Mouse (Mus musculus) midbrain, postnatal 0 days (tissue): ENCODE results near the gene Ephb1. TPM values are rescaled to one million over a fixed set of nuclear protein-coding genes. Genes with fewer than 3 reads are reported as not detected.

Experiments
- ATAC-seq: fragments of 200-750 bp; cut with Nextera tagmentation; 2 replicates; pipeline ENCODE4 v1.8.0; 2017; ENCODE audit warnings: moderate number of reproducible peaks, mild to moderate bottlenecking, moderate TSS enrichment, moderate library complexity; ENCODE audit not compliant: low FRiP score
- DNase-seq: peaks from one replicate; pipeline ENCODE4 v3.0.0-alpha.2; 2015; ENCODE audit warnings: low spot score
- H3K27ac ChIP-seq: fragments of 300-500 bp; sonication (generic); 2 replicates; pipeline ENCODE4 v1.5.1; 2014; ENCODE audit warnings: low read depth, mild to moderate bottlenecking, low read length, mixed read lengths
- H3K27me3 ChIP-seq: fragments of 300-500 bp; sonication (generic); 2 replicates; pipeline ENCODE4 v1.6.1; 2014; ENCODE audit warnings: low read length, control low read depth, mixed read lengths; ENCODE audit not compliant: insufficient read depth
- H3K36me3 ChIP-seq: fragments of 300-500 bp; sonication (generic); 2 replicates; pipeline ENCODE4 v1.6.1; 2014; ENCODE audit warnings: low read length, control low read depth, mixed read lengths; ENCODE audit not compliant: insufficient read depth
- H3K4me1 ChIP-seq: fragments of 300-500 bp; sonication (generic); 2 replicates; pipeline ENCODE4 v1.6.1; 2014; ENCODE audit warnings: mild to moderate bottlenecking, control low read depth, antibody characterized with exemption, low read length, mixed read lengths; ENCODE audit not compliant: insufficient read depth
- H3K4me2 ChIP-seq: fragments of 300-500 bp; sonication (generic); 2 replicates; pipeline ENCODE4 v1.6.1; 2014; ENCODE audit warnings: low read depth, mild to moderate bottlenecking, low read length, mixed read lengths; ENCODE audit not compliant: poor library complexity, severe bottlenecking
- H3K4me3 ChIP-seq: fragments of 300-500 bp; sonication (generic); 2 replicates; pipeline ENCODE4 v1.5.1; 2014; ENCODE audit warnings: low read depth, mild to moderate bottlenecking, low read length, moderate library complexity
- H3K9ac ChIP-seq: fragments of 300-500 bp; sonication (generic); replicated peaks from 2 replicates; pipeline ENCODE4 v1.6.1; 2014; ENCODE audit warnings: mild to moderate bottlenecking, low read length, moderate library complexity, mixed read lengths; ENCODE audit not compliant: poor library complexity, severe bottlenecking
- H3K9me3 ChIP-seq: fragments of 300-500 bp; sonication (generic); 2 replicates; pipeline ENCODE4 v1.6.1; 2016; ENCODE audit warnings: low read length, control low read depth
- CTCF ChIP-seq: IDR thresholded peaks from 2 replicates; pipeline ENCODE4 v1.5.1; 2016; ENCODE audit warnings: antibody characterized with exemption, mild to moderate bottlenecking
- WGBS: fragments of 180-500 bp; shearing (Covaris S2); extraction: QIAGEN DNeasy Blood & Tissue Kit; methylation state at CpG from one replicate; pipeline ENCODE4 v1.1.7; 2014; 5-methylcytosine and 5-hydroxymethylcytosine counted together
- polyA plus RNA-seq: library from polyadenylated mRNA; unstranded; fragments of >200 nt; fragmentation: Nextera tagmentation; extraction: Ambion mirVana; gene quantifications from 2 replicates; pipeline ENCODE4 v1.2.1, GENCODE M21; 2015
- total RNA-seq: library from RNA; depleted of rRNA; stranded (reverse); fragments of >200 nt; gene quantifications from 2 replicates; pipeline ENCODE4 v1.2.3, GENCODE M21; 2014

Gene Ephb1
- total and polyA plus RNA-seq, 2 experiments from 2014 or later: 69.4 to 85.9 TPM

DNA sequence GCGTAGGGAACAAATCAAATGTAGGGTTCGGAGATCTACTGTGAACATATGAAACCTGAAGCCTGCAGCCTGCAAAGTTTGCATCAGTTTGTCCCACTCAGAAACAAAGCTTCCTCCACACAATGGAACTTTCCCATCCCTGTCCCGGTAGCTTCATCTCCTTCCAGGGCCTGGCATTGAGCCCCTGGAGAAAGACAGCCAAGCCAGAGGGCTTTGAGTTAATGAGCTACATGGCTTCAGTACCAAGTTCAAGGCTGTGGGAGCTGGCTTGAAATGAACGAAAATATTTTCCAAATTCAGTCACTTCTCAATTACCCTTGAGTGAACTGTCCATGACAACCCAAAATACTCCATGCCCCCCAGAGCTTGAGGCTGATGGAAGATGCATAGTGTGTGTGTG, 160.4 kb downstream of the Ephb1 start:
- no peak for TF ChIP-seq CTCF
- Histone ChIP-seq H3K9ac (no peak overlapping the region), H3K4me2 (no peak overlapping the region), H3K4me3 (no peak overlapping the region), H3K36me3 (peaks cover 4% of the 10 kb centered on the region; the same call in 1 of the 2 replicates), H3K4me1 (peaks cover 3% of the 10 kb centered on the region; the same call in 1 of the 2 replicates), H3K27me3 (no peaks in the 10 kb centered on the region), H3K27ac (no peak overlapping the region), H3K9me3 (no peaks in the 10 kb centered on the region)
- ATAC-seq: no peak
- 67% methylated on average over 4 of the region's 4 CpGs for WGBS
- DNase-seq: peak; percentile 46

DNA sequence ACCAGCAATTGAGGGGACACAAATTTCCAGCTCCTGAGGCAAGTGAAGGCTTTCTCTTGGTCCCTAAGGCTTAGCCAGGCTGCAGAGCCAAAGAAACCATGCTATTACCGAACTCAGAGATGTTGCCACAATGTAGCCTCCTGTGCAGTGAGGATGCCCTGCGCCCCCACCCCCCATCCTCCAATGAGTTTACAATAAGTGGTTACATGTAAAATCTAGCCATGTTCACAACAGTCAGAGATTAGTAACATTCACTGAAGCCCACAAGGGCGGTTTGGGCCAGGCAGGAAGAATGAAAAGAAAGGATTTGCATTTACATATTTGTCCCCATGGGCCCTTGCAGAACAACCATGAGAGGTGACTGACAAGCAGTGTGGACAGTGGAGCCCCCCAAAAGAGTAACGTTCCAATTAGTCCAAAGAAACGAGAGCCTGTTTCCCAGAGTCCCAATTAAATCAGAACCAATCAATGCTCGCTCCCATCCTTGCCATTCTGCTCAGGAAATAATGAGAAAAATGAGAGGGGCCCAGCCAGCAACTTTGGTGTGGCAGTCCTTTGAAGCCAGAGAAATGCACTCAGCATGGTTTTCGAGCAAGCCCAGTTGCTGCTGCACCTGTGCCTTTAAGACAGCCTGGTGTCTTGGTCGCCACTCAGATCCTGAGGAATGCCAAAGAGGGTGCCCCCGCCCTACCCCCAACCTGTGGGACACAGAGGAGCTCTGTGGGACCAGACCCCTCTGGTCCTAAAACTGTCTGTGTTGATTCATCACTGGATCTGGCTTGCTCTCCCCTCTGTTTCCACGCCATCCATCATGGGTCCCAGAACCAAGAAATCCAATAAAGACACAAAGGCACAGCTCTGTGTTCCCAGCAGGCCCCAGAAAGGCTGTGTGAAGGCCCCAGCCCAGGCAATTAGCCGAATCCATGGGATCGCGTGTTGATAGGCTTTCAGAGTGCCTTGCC, 161.5 kb downstream of the Ephb1 start:
- ATAC-seq (peak; percentile 52; the same call in 1 of the 2 replicates), DNase-seq (peak; percentile 60)
- Histone ChIP-seq H3K9me3 (no peaks in the 10 kb centered on the region), H3K4me1 (peaks cover 6% of the 10 kb centered on the region; the same call in 1 of the 2 replicates), H3K36me3 (peaks cover 4% of the 10 kb centered on the region; the same call in 1 of the 2 replicates), H3K9ac (0 out of 2 replicates have a peak overlapping the region, but pooled peaks have one; percentile 14), H3K4me3 (no peak overlapping the region), H3K27ac (0 out of 2 replicates have a peak overlapping the region, but pooled peaks have one; percentile 32), H3K4me2 (no peak overlapping the region), H3K27me3 (no peaks in the 10 kb centered on the region)
- TF ChIP-seq CTCF: no peak
- 22% methylated on average over 13 of the region's 13 CpGs for WGBS

DNA sequence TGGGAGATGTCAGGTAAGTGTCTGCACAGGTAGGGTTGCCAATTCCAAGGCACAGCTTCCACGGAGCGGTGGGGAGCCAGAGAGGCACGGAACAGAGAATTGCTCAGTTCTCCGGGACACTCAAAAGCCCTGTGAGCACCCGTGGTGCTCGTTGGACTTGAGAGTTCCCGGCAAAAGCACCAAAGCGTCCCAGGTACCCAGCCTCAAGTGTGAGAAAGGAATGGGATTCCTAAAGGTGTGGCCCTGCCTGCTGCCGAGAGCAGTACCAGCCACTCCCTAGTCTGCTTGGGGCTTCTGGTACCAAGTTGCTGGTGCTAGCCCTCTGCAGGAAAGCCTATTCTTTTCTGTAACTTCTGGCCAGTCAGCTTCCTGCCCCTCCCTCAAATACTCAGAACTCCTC, 164.4 kb downstream of the Ephb1 start:
- 78% methylated on average over 9 of the region's 9 CpGs for WGBS
- no peak for ATAC-seq
- Histone ChIP-seq H3K27ac (no peak overlapping the region), H3K9ac (no peak overlapping the region), H3K4me2 (no peak overlapping the region), H3K4me3 (no peak overlapping the region), H3K9me3 (no peaks in the 10 kb centered on the region), H3K36me3 (peaks cover 2% of the 10 kb centered on the region; the same call in 1 of the 2 replicates), H3K27me3 (no peaks in the 10 kb centered on the region), H3K4me1 (peaks cover 6% of the 10 kb centered on the region; the same call in 1 of the 2 replicates)
- TF ChIP-seq CTCF: no peak
- no peak for DNase-seq

DNA sequence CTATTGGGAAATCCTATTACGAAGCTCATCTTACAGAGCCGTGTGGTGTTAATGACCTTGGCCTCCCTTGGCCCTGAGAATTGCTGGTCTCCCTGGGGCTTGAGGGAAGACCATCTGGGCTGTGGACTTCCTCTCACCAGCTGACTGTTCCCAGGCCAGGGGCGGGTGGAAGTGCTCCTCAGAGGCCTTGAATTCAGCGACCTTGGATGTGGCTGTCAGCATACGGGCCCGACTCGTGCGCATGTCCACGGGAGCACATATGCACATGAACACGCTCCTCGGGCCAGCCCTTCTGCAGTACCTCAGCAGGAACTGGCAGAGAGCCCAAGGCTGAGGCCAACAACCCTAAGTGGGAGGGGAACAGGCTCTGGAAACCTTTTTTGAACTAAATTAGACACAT, 165.1 kb downstream of the Ephb1 start:
- DNase-seq (peak; percentile 89), ATAC-seq (no peak)
- 45% methylated on average over 11 of the region's 11 CpGs for WGBS

GRCm38 (mm10) chr9:102183663-102184274, 170.7 kb downstream of the Ephb1 start:
- 64% methylated on average over 22 of the region's 22 CpGs for WGBS
- no peaks in the 10 kb centered on the region for H3K36me3 ChIP-seq
- no peak overlapping the region for H3K9ac ChIP-seq
- no peak for ATAC-seq
- no peak for TF ChIP-seq CTCF
- H3K4me1 ChIP-seq: peaks cover under 1% of the 10 kb centered on the region; the same call in 1 of the 2 replicates
- no peaks in the 10 kb centered on the region for H3K9me3 ChIP-seq
- peak; percentile 76 for DNase-seq
- H3K27me3 ChIP-seq: no peaks in the 10 kb centered on the region
- no peak overlapping the region for H3K4me2 ChIP-seq
- no peak overlapping the region for H3K4me3 ChIP-seq
- H3K27ac ChIP-seq: no peak overlapping the region

More for the DNA sequence above, 165.1 kb downstream of the Ephb1 start:
- no peak overlapping the region for H3K9ac ChIP-seq
- no peaks in the 10 kb centered on the region for H3K36me3 ChIP-seq
- H3K4me1 ChIP-seq: peaks cover 6% of the 10 kb centered on the region; the same call in 1 of the 2 replicates
- no peaks in the 10 kb centered on the region for H3K27me3 ChIP-seq
- H3K9me3 ChIP-seq: no peaks in the 10 kb centered on the region
- TF ChIP-seq CTCF: no peak
- H3K4me3 ChIP-seq: no peak overlapping the region
- no peak overlapping the region for H3K27ac ChIP-seq
- no peak overlapping the region for H3K4me2 ChIP-seq
